Mouse (Mus musculus) limb, embryonic 14.5 days (tissue): ENCODE measurements around the gene Slc22a3. TPM values are rescaled to one million over a fixed set of nuclear protein-coding genes. Genes with fewer than 3 reads are reported as not detected.

Source experiments
- ATAC-seq: fragments of 200-750 bp; cut with Nextera tagmentation; 2 replicates; pipeline ENCODE4 v1.8.0; 2017; ENCODE audit warnings: low read depth, moderate number of reproducible peaks, moderate TSS enrichment; ENCODE audit not compliant: low FRiP score
- DNase-seq: peaks from one replicate; pipeline ENCODE4 v3.0.0-alpha.2; 2015; ENCODE audit warnings: low spot score
- H3K27ac ChIP-seq: fragments of 300-500 bp; sonication (generic); replicated peaks from 2 replicates; pipeline ENCODE4 v1.5.1; 2014; ENCODE audit warnings: low read depth, mild to moderate bottlenecking, low read length, moderate library complexity, mixed read lengths
- H3K27me3 ChIP-seq: fragments of 300-500 bp; sonication (generic); 2 replicates; pipeline ENCODE4 v1.6.1; 2014; ENCODE audit warnings: low read length, mixed read lengths; ENCODE audit not compliant: control insufficient read depth, insufficient read depth
- H3K36me3 ChIP-seq: fragments of 300-500 bp; sonication (generic); 2 replicates; pipeline ENCODE4 v1.6.1; 2014; ENCODE audit warnings: mild to moderate bottlenecking, low read length, moderate library complexity, mixed read lengths; ENCODE audit not compliant: control insufficient read depth, insufficient read depth
- H3K4me1 ChIP-seq: fragments of 300-500 bp; sonication (generic); 2 replicates; pipeline ENCODE4 v1.6.1; 2014; ENCODE audit warnings: antibody characterized with exemption, low read length, mixed read lengths; ENCODE audit not compliant: control insufficient read depth, insufficient read depth
- H3K4me2 ChIP-seq: fragments of 300-500 bp; sonication (generic); replicated peaks from 2 replicates; pipeline ENCODE4 v1.6.1; 2014; ENCODE audit warnings: low read depth, mild to moderate bottlenecking, low read length, moderate library complexity; ENCODE audit not compliant: severe bottlenecking
- H3K4me3 ChIP-seq: fragments of 300-500 bp; sonication (generic); replicated peaks from 2 replicates; pipeline ENCODE4 v1.5.1; 2014; ENCODE audit warnings: low read length
- H3K9ac ChIP-seq: fragments of 300-500 bp; sonication (generic); 2 replicates; pipeline ENCODE4 v1.6.1; 2014; ENCODE audit warnings: mild to moderate bottlenecking, low read depth, low read length, moderate library complexity; ENCODE audit not compliant: severe bottlenecking
- H3K9me3 ChIP-seq: fragments of 300-500 bp; sonication (generic); 2 replicates; pipeline ENCODE4 v1.6.1; 2016; ENCODE audit warnings: low read length; ENCODE audit not compliant: control insufficient read depth
- POLR2A ChIP-seq: fragments of 200-500 bp; IDR thresholded peaks from 2 replicates; pipeline ENCODE4 v1.8.0; 2012; ENCODE audit warnings: inconsistent platforms, mild to moderate bottlenecking, moderate library complexity, borderline replicate concordance; ENCODE audit not compliant: insufficient read depth, insufficient read length; ENCODE audit errors: extremely low read depth
- WGBS: fragments of 180-500 bp; shearing (Covaris S2); extraction: QIAGEN DNeasy Blood & Tissue Kit; methylation state at CpG from one replicate; pipeline ENCODE4 v1.1.7; 2014; 5-methylcytosine and 5-hydroxymethylcytosine counted together
- polyA plus RNA-seq, 2 experiments: library from polyadenylated mRNA; depleted of rRNA in 1 of 2; stranded (reverse) in 1 of 2; unstranded in 1 of 2; fragments of >200 nt; fragmentation: Nextera tagmentation in 1 of 2; extraction: Ambion mirVana in 1 of 2; gene quantifications; 2 replicates each; pipeline versions ENCODE4 v1.2.1 to v1.2.3; 2012 to 2014

Slc22a3 gene
- polyA plus RNA-seq, 2 experiments = 1.5 to 2.2 TPM

- H3K9me3 ChIP-seq = no peaks in the 10 kb centered on the region
- H3K27me3 ChIP-seq = no peaks in the 10 kb centered on the region
- no peak overlapping the region for H3K9ac ChIP-seq
- H3K36me3 ChIP-seq = no peaks in the 10 kb centered on the region
- no peak overlapping the region for H3K4me3 ChIP-seq
- WGBS = 54% methylated on average over 8 of the region's 8 CpGs
- no peak for ATAC-seq
- no peaks in the 10 kb centered on the region for H3K4me1 ChIP-seq
- no peak for TF ChIP-seq POLR2A
- H3K27ac ChIP-seq = no peak overlapping the region
- no peak overlapping the region for H3K4me2 ChIP-seq
- DNase-seq = no peak
These were observed 122.3 kb downstream of the Slc22a3 start for GRCm38 (mm10) chr17:12385049-12385794.

- Histone ChIP-seq H3K9me3 (no peaks in the 10 kb centered on the region), H3K4me3 (no peak overlapping the region), H3K27ac (no peak overlapping the region), H3K4me1 (no peaks in the 10 kb centered on the region), H3K9ac (no peak overlapping the region), H3K36me3 (no peaks in the 10 kb centered on the region), H3K27me3 (no peaks in the 10 kb centered on the region), H3K4me2 (no peak overlapping the region)
- no peak for TF ChIP-seq POLR2A
- 59% methylated on average over 2 of the region's 2 CpGs for WGBS
- no peak for DNase-seq
- ATAC-seq = no peak
These were observed 125.0 kb downstream of the Slc22a3 start for GRCm38 (mm10) chr17:12382531-12382930.

DNA sequence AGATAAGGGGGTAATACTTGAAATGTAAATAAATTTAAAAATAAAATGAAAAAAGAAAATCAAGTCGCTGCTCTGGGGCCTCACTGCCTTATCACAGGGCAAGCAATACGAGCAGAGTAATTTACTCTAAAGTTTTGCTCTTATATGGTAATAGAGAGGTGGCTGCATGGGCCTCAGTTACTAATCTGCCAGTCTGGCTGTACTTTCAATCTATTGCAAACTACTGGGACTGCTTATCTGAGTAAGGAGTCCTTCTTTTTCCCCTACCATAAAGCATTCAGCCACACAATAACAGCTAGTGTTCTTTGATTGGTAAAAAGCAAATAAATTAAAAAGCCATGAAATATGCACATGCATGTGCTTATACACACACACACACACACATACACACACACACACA, 125.9 kb downstream of the Slc22a3 start:
- TF ChIP-seq POLR2A = no peak

DNA sequence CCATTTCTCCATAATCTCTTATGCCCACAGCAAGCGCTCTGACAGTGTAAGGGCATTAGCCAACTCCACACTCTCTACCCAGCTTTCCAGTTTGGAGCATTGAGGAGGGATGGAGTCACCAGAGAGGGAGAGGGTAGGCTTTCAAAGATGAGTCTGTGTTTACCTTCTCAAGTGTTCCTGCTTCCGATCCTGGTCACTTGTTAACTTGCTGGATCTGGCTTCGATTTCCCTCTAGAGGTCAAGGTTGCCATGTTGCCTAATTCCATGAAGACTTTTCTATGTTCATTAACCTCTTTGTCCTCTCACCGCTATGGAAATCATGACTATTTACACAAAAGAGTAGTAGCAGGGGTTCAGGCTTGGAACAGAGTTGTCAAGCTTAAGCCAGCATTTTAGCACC, 127.2 kb downstream of the Slc22a3 start:
- Histone ChIP-seq H3K36me3 (no peaks in the 10 kb centered on the region), H3K27ac (no peak overlapping the region), H3K4me1 (no peaks in the 10 kb centered on the region), H3K4me3 (no peak overlapping the region), H3K4me2 (no peak overlapping the region), H3K9me3 (no peaks in the 10 kb centered on the region), H3K9ac (no peak overlapping the region), H3K27me3 (no peaks in the 10 kb centered on the region)
- no peak for ATAC-seq
- TF ChIP-seq POLR2A = no peak
- DNase-seq = no peak
- 84% methylated on average over 4 of the region's 4 CpGs for WGBS

More for the DNA sequence above, 125.9 kb downstream of the Slc22a3 start:
- DNase-seq (no peak), ATAC-seq (no peak)
- Histone ChIP-seq H3K4me1 (no peaks in the 10 kb centered on the region), H3K36me3 (no peaks in the 10 kb centered on the region), H3K4me2 (no peak overlapping the region), H3K9ac (no peak overlapping the region), H3K9me3 (no peaks in the 10 kb centered on the region), H3K4me3 (no peak overlapping the region), H3K27ac (no peak overlapping the region), H3K27me3 (no peaks in the 10 kb centered on the region)
- 87% methylated on average over 2 of the region's 2 CpGs for WGBS

DNA sequence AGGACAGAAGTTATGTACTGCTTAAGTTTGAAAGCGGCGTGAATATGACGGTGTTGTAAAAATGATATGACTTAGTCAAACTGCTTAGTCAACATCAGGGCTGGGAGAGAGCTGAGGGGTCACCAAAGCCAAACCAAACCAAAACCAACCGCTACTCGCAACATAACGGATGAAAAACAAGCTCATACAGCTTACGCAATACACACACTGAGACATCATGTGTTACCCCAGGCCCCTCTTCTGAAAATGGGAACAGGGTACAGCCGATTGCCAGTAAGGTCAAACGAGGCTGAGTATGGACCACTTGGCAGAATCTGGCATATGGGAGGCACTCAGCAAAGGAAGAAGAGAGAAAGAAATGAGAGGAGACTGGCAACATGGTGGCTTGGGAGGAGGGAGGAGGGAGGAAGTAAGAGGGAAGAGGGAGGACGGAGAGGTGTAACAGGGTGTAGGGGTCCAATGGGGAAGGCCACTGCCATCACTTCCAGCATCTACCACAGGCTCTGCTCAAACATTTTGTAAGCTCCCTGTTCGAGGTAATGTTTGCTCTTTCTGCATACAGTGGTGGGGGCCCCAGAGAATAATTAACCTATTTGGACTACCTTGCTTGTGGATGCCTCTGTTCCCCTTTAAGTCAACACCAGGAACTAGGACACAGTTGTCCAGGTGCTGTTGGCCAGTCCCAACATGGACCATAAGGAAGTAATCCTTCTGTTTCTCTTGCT, 129.4 kb downstream of the Slc22a3 start, which contains the start of gene Plg:
Gene Plg, plus strand, starts transcription at position 628 of the 725 bp plus-strand sequence.
- DNase-seq (no peak), ATAC-seq (no peak)
- Histone ChIP-seq H3K9ac (no peak within 1 kb of the TSS), H3K36me3 (no peaks in the 10 kb centered on the region), H3K4me1 (no peaks in the 10 kb centered on the region), H3K9me3 (no peaks in the 10 kb centered on the region), H3K27ac (no peak within 1 kb of the TSS), H3K4me2 (no peak within 1 kb of the TSS), H3K4me3 (no peak within 1 kb of the TSS), H3K27me3 (no peaks in the 10 kb centered on the region)
- 89% methylated on average over 11 of the region's 11 CpGs for WGBS
- TF ChIP-seq POLR2A = no peak
